Mouse (Mus musculus): ENCODE results near the gene Styx. TPM values are rescaled to one million over a fixed set of nuclear protein-coding genes. Genes with fewer than 3 reads are reported as not detected.
"Not testable (repeated sequence)": the region's sequence is repeated elsewhere in the genome, so short reads cannot be mapped to it uniquely, and the experiment has no call there.

Styx gene
- polyA plus RNA-seq, 1 experiment, result 144 TPM

GRCm38 (mm10) chr14:45404813-45405212 is 53.9 kb downstream of the Styx start, which contains the start of gene Gnpnat1:
TSS of gene Gnpnat1 (minus strand) at chr14:45404913.
- TF ChIP-seq GATA1 (IDR thresholded peaks at IDR 0.05; ENCODE audit: low read length), result not testable (repeated sequence)

- TF ChIP-seq GATA1 (IDR thresholded peaks at IDR 0.05; ENCODE audit: low read length), result no peak
Observed at GRCm38 (mm10) chr14:45416265-45416664, 65.4 kb downstream of the Styx start.

GRCm38 (mm10) chr14:45418553-45418952 is 67.7 kb downstream of the Styx start:
- no peak for TF ChIP-seq GATA1 (IDR thresholded peaks at IDR 0.05; ENCODE audit: low read length)

- no peak for TF ChIP-seq GATA1 (IDR thresholded peaks at IDR 0.05; ENCODE audit: low read length)
Observed at GRCm38 (mm10) chr14:45419323-45419722, 68.4 kb downstream of the Styx start.

GRCm38 (mm10) chr14:45422371-45422770 is 71.5 kb downstream of the Styx start:
- TF ChIP-seq GATA1 (IDR thresholded peaks at IDR 0.05; ENCODE audit: low read length), result no peak

- no peak for TF ChIP-seq GATA1 (IDR thresholded peaks at IDR 0.05; ENCODE audit: low read length)
Observed at GRCm38 (mm10) chr14:45423220-45423619, 72.3 kb downstream of the Styx start.

- TF ChIP-seq GATA1 (IDR thresholded peaks at IDR 0.05; ENCODE audit: low read length), result no peak
Observed at GRCm38 (mm10) chr14:45430066-45430842, 79.4 kb downstream of the Styx start.

- TF ChIP-seq GATA1 (IDR thresholded peaks at IDR 0.05; ENCODE audit: low read length), result no peak
Observed at GRCm38 (mm10) chr14:45432003-45432402, 81.1 kb downstream of the Styx start.

- TF ChIP-seq GATA1 (IDR thresholded peaks at IDR 0.05; ENCODE audit: low read length), result no peak
Observed at GRCm38 (mm10) chr14:45434220-45434619, 83.3 kb downstream of the Styx start.

- TF ChIP-seq GATA1 (IDR thresholded peaks at IDR 0.05; ENCODE audit: low read length), result no peak
Observed at GRCm38 (mm10) chr14:45438250-45438930, 87.5 kb downstream of the Styx start.

GRCm38 (mm10) chr14:45438931-45439275 is 88.0 kb downstream of the Styx start:
- TF ChIP-seq GATA1 (IDR thresholded peaks at IDR 0.05; ENCODE audit: low read length), result no peak

- no peak for TF ChIP-seq GATA1 (IDR thresholded peaks at IDR 0.05; ENCODE audit: low read length)
Observed at GRCm38 (mm10) chr14:45439387-45439786, 88.5 kb downstream of the Styx start.

GRCm38 (mm10) chr14:45441291-45441690 is 90.4 kb downstream of the Styx start:
- no peak for TF ChIP-seq GATA1 (IDR thresholded peaks at IDR 0.05; ENCODE audit: low read length)

GRCm38 (mm10) chr14:45442781-45443560 is 92.1 kb downstream of the Styx start:
- TF ChIP-seq GATA1 (IDR thresholded peaks at IDR 0.05; ENCODE audit: low read length), result no peak

- TF ChIP-seq GATA1 (IDR thresholded peaks at IDR 0.05; ENCODE audit: low read length), result no peak
Observed at GRCm38 (mm10) chr14:45444870-45445269, 94.0 kb downstream of the Styx start.

GRCm38 (mm10) chr14:45445445-45445844 is 94.6 kb downstream of the Styx start:
- no peak for TF ChIP-seq GATA1 (IDR thresholded peaks at IDR 0.05; ENCODE audit: low read length)
